Mouse (Mus musculus) spleen, postnatal 14 days (tissue): ENCODE measurements around the gene Prss28.

ENCODE experiments used
- DNase-seq, 2 experiments: peaks; one replicate each; pipeline ENCODE4 v3.0.0; 2021 to 2022; ENCODE audit warnings: low spot score in 2 of 2

Prss28 gene

GRCm38 (mm10) chr17:25308346-25308745, at the start of gene Prss28:
Gene Prss28 (plus strand): TSS chr17:25308646.
- no peak for DNase-seq

GRCm38 (mm10) chr17:25264453-25264852, 44.0 kb upstream of the Prss28 start:
- DNase-seq = no peak

- no peak for DNase-seq
Observed at GRCm38 (mm10) chr17:25270795-25271335, 37.6 kb upstream of the Prss28 start.

GRCm38 (mm10) chr17:25272326-25272725, 36.1 kb upstream of the Prss28 start:
- no peak for DNase-seq

- peak; percentile 78 to 79 for DNase-seq
Observed at GRCm38 (mm10) chr17:25272951-25273705, 35.3 kb upstream of the Prss28 start.

- DNase-seq = peak; percentile 91 to 93
Observed at GRCm38 (mm10) chr17:25273706-25274501, 34.5 kb upstream of the Prss28 start.

- no peak for DNase-seq
Observed at GRCm38 (mm10) chr17:25274571-25275346, 33.7 kb upstream of the Prss28 start, which contains the start of gene Ube2i. Gene Ube2i (minus strand): TSS chr17:25274622.

GRCm38 (mm10) chr17:25275833-25276232, 32.6 kb upstream of the Prss28 start:
- no peak for DNase-seq

GRCm38 (mm10) chr17:25282133-25282532, 26.3 kb upstream of the Prss28 start:
- DNase-seq = peak in 1 of 2 experiments; percentile 29

- peak; percentile 33 to 65 for DNase-seq
Observed at GRCm38 (mm10) chr17:25285033-25285432, 23.4 kb upstream of the Prss28 start.

- DNase-seq = peak in 1 of 2 experiments; percentile 14
Observed at GRCm38 (mm10) chr17:25288842-25289241, 19.6 kb upstream of the Prss28 start.

- DNase-seq = no peak
Observed at GRCm38 (mm10) chr17:25290411-25290810, 18.0 kb upstream of the Prss28 start.

- no peak for DNase-seq
Observed at GRCm38 (mm10) chr17:25293495-25293894, 15.0 kb upstream of the Prss28 start.

- no peak for DNase-seq
Observed at GRCm38 (mm10) chr17:25294111-25294510, 14.3 kb upstream of the Prss28 start.

- no peak for DNase-seq
Observed at GRCm38 (mm10) chr17:25298094-25298493, 10.4 kb upstream of the Prss28 start, which contains the start of gene Prss34. Gene Prss34 (plus strand): TSS chr17:25298394.

GRCm38 (mm10) chr17:25318354-25318753, 9.9 kb downstream of the Prss28 start, which contains the start of gene Prss29:
Gene Prss29 (plus strand): TSS chr17:25318654.
- no peak for DNase-seq

GRCm38 (mm10) chr17:25320819-25321218, 12.4 kb downstream of the Prss28 start:
- DNase-seq = no peak

GRCm38 (mm10) chr17:25322930-25323329, 14.5 kb downstream of the Prss28 start:
- DNase-seq = no peak

GRCm38 (mm10) chr17:25332321-25332720, 23.9 kb downstream of the Prss28 start:
- DNase-seq = no peak

GRCm38 (mm10) chr17:25333943-25334342, 25.5 kb downstream of the Prss28 start:
- DNase-seq = peak in 1 of 2 experiments; percentile 35

- DNase-seq = no peak
Observed at GRCm38 (mm10) chr17:25338218-25338617, 29.8 kb downstream of the Prss28 start.
